Mouse (Mus musculus): ENCODE results near the gene Akr7a5.

The Akr7a5 gene

GRCm38 (mm10) chr4:139351931-139352711, 41.6 kb downstream of the Akr7a5 start, which contains the start of the genes Mrto4, Emc1 and Ubr4:
TSS of gene Mrto4 (minus strand) at chr4:139352576.
TSS of gene Emc1 (plus strand) at chr4:139352587.
TSS of gene Ubr4 (plus strand) at chr4:139352609.
- peak; percentile 42 to 81 for DNase-seq (ENCODE audit: low spot score in 2 of 2)

GRCm38 (mm10) chr4:139352832-139353231, 42.3 kb downstream of the Akr7a5 start:
- no peak for DNase-seq (ENCODE audit: low spot score in 2 of 2)

GRCm38 (mm10) chr4:139357211-139357610, 46.7 kb downstream of the Akr7a5 start:
- no peak for DNase-seq (ENCODE audit: low spot score in 2 of 2)

- no peak for DNase-seq (ENCODE audit: low spot score in 2 of 2)
These were observed 50.4 kb downstream of the Akr7a5 start for GRCm38 (mm10) chr4:139360761-139361548.

GRCm38 (mm10) chr4:139367336-139367735, 56.8 kb downstream of the Akr7a5 start:
- DNase-seq (ENCODE audit: low spot score in 2 of 2): no peak
